Mouse (Mus musculus) erythroid progenitor cell, adult 5-6 weeks (primary cell): ENCODE measurements around the gene Chmp6. TPM values are rescaled to one million over a fixed set of nuclear protein-coding genes. Genes with fewer than 3 reads are reported as not detected.
A peak's percentile ranks its signal among the peaks of the same experiment; 100 is the strongest.

Source experiments
- ATAC-seq: replicated peaks from 2 replicates; pipeline ENCODE4 v1.8.0; 2016; ENCODE audit warnings: moderate number of reproducible peaks, mild to moderate bottlenecking, moderate TSS enrichment, inconsistent platforms; ENCODE audit not compliant: poor library complexity, low FRiP score, severe bottlenecking
- total RNA-seq, 2 experiments: library from RNA; stranded (forward) in 1 of 2; stranded (reverse) in 1 of 2; fragments of 150-400 nt in 1 of 2; fragments of 186-747, 209-891 nt in 1 of 2; gene quantifications; 2 replicates each; pipeline versions ENCODE4 v1.2.3 to v1.2.4; 2015 to 2017; ENCODE audit warnings: low replicate concordance in 2 of 2

The Chmp6 gene
- total RNA-seq (2015; ENCODE audit: low replicate concordance) (1.3 and 14.4 TPM in 2 replicates), total RNA-seq (2017; ENCODE audit: low replicate concordance) (10.3 and 10.4 TPM in 2 replicates)

GRCm38 (mm10) chr11:119913291-119913934 is at the start of gene Chmp6:
Gene Chmp6, plus strand, starts transcription at chr11:119913441.
- peak; percentile 47 for ATAC-seq

- no peak for ATAC-seq
Measured at GRCm38 (mm10) chr11:119866837-119867236, 46.4 kb upstream of the Chmp6 start.

- ATAC-seq = no peak
Measured at GRCm38 (mm10) chr11:119868138-119868537, 45.1 kb upstream of the Chmp6 start.

- no peak for ATAC-seq
Measured at GRCm38 (mm10) chr11:119868556-119868955, 44.7 kb upstream of the Chmp6 start.

- ATAC-seq = no peak
Measured at GRCm38 (mm10) chr11:119871141-119871540, 42.1 kb upstream of the Chmp6 start.

DNA sequence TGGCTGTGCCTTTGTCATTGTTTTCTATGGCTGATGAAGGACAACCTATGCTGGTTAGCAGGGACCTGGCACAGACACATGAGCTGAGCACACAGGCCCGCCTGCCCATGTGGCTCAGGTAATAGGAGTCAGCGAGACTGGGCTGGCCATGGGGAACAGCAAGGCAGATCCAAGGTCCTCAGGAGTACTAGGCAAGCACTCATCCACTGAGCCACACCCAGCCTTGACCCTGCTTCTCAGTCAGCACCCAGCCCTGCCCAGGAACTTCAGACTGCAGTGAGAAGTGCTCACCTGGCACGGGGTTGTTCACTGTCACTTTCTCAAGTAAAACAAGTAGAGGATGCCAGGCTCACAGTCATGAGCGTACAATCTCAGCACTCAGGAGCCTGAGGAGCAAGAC is 39.6 kb upstream of the Chmp6 start:
- no peak for ATAC-seq

DNA sequence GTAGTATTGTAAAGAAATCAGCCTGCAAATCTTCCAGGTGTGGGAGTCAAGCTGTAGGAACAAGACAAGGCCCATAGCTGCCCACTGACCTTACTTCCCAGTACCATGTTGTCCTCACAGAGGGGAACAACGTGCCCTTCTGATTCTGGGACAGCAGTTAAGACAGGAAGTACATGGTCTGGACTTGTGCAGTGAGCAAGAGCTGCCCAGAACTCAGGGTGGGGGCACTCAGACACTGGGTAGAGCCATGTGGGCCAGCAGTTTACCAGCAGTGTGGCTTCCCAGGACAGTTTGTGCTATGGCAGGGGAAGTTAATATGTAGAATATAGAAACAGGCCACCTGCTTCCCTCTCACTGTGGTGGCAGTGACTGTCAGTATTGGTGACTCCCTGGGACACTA is 38.4 kb upstream of the Chmp6 start:
- ATAC-seq = no peak

- no peak for ATAC-seq
Measured at GRCm38 (mm10) chr11:119875685-119876084, 37.6 kb upstream of the Chmp6 start.

- no peak for ATAC-seq
Measured at GRCm38 (mm10) chr11:119877124-119877523, 36.1 kb upstream of the Chmp6 start.

DNA sequence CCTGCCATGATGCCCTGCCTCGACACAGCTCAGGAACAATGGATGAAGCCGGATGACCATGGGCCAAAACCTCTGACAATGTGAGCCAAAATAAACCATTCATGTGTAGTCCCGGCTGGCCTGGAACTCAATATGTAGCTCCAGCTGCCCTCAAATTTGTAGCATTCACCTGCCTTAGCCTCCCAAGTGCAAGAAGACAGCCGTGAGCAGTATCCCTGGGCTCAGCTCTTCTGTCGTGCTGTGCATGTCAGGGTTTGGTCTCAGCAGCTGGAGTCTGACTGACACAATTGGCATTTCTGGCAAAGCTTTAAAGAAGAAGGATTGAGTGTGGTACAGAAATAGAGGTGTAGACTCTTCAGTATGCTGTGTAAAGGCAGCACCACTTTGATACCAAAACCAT is 33.7 kb upstream of the Chmp6 start:
- ATAC-seq = no peak

- no peak for ATAC-seq
Measured at GRCm38 (mm10) chr11:119883646-119884045, 29.6 kb upstream of the Chmp6 start.

DNA sequence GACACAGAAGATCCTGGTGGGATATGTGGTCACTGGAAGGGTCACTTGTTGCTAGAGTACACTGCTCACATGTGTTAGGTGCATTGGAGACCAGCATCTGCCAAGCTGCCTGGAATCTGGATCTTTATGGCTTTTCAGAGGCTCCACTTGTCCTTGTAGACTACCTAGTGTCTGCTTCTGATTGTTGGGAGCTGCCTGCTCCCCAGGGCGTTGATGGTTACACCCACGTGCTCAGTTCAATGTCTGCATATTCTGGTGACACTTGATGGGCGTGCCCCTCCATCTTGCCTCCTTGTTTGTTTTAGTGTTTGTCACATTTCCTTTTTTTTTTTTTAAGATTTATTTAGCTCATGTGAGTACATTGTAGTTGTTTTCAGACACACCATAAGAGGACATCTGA is 23.3 kb upstream of the Chmp6 start:
- no peak for ATAC-seq

- ATAC-seq = no peak
Measured at GRCm38 (mm10) chr11:119891601-119892215, 21.5 kb upstream of the Chmp6 start.

DNA sequence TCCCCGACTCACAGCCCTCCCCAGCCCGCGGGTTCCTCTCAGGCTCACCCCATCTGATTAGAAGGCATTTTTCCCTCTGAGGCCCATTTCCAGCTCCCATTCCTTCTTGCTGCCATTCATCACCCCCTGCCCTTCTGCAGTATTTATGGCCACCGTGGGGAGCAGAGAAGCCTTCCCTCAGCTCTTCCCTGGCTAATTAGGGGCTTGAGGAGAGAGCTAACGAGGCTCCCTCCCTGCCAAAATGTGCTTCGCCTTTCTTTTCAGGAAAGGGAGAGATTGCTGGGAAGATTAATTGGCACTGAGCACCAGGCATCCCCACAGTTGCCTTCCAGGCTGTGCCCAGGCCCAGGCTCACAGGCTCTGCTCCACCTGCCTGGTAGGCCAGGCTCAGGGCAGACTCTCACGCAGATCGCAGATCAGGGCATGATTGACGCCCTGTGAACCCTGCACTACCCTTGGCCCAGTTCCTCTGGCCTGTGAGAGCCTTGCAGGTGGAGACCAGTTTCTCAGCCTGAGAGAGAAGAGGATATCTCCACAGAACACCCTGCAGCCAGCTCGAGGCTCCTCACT is 19.5 kb upstream of the Chmp6 start:
- no peak for ATAC-seq

DNA sequence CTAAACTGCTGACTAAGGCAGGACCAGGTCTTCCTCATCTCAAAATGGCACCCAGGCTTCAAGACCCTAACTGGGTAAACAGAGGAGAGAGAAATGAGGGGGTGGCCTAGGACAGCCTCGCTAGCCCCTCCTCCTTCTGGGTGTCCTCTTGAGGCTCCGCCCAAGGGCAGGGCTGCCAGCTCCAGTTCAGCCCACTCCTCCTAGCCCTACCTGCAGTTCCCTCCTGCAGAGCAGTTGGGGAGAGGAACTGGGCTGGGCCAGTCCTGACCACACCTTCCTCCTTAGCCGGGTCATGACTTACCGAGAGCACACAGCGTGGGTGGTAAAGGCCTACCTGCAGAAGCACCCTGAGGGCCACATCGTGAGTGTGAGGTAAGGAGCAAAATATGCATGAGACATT is 18.6 kb upstream of the Chmp6 start:
- no peak for ATAC-seq

DNA sequence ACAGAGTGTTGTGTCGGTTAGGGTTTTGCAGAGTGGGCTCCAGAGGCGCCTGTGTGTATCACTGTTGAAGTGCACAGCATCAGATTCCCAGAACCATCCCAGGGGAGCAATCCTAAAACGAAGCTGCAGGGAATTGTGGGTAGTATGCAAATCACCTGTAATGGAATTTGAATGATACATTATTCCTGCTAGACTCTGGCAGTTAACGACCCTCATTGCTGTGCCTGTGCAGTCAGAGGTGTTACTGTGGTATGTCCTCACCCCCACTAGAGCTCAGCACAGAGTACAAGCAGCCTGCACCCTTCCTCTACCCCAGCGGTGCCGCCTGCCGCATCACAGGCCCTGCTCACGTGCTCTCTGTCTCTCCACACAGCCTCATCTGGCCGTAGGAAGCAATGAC is 16.2 kb upstream of the Chmp6 start:
- no peak for ATAC-seq

- no peak for ATAC-seq
Measured at GRCm38 (mm10) chr11:119898976-119899375, 14.3 kb upstream of the Chmp6 start.

DNA sequence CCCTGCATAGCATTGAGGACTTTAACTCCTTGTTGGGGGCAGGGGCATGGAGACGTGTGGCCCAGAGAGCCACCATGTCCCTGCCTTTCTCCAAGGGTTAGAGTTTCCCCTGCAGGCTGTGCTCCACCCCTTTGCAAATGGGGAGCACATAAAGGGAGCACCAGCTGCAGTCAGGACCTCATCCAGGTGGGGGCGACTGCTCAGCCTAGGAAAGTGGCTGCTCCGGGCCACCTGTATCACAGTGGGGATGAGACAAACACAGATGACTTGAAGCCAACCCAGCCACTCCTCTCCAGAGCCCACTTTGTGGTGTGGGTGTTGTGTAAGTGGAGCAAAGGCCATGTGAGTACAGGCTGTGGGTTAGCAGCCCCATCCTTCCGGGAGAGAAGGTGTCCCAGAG is 12.1 kb upstream of the Chmp6 start:
- ATAC-seq = no peak

GRCm38 (mm10) chr11:119902891-119903290 is 10.3 kb upstream of the Chmp6 start:
- ATAC-seq = no peak

GRCm38 (mm10) chr11:119904621-119905286 is 8.5 kb upstream of the Chmp6 start:
- no peak for ATAC-seq

GRCm38 (mm10) chr11:119905794-119906193 is 7.4 kb upstream of the Chmp6 start:
- ATAC-seq = no peak
